Mouse (Mus musculus): ENCODE measurements around the gene Kcnj15.

Gene Kcnj15

DNA sequence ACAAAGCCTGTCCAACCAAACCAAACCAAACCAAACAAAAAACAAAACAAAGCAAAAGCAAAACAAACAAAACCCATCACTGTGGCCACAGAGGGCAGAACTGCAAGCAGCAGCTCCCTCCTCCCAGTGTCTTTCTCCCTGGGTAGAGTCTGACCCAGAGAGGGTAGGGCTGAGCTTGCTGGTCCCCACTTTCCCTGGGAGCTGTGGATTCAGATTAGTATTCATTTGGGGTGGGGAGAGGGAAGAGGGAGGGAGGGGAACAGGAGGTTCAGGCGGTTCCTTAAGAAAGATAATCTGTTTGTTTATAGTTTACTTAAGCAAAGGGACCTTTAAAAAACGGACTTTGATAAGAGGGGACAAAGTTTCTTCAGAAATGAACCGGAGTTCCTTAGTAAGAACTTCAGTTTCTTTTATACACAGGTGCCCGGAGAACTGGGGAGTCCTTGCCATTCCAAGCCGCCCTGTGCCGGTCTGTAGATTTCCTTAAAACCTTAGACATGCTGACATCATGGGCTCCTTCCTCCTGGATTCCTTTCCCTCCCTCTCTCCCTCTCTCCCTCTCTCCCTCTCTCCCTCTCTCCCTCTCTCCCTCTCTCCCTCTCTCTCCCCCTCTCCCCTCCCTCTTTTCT, at the start of gene Kcnj15:
TSS of gene Kcnj15 (plus strand) at position 293 of the 629 bp plus-strand sequence.
- DNase-seq (ENCODE audit: low spot score) = no peak

DNA sequence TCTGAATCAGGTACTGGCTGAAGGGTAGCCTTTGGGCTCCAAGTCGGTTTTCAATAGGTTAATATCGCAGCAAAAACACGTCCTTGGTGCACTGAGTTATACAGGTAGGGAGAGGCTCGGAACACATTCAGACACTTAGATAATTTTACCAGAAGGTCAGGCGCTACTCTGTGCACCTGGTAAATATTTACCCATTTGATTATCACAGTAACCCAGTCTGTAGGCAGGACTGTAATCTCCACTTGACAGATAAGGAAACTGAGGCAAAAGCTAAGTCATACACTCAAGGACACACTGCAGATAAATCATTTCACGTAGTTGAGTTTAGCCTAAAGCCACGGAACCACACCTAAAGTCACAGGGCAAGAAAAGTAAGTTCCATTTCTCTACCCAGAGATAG, 49.1 kb upstream of the Kcnj15 start:
- DNase-seq (ENCODE audit: low spot score) = no peak

DNA sequence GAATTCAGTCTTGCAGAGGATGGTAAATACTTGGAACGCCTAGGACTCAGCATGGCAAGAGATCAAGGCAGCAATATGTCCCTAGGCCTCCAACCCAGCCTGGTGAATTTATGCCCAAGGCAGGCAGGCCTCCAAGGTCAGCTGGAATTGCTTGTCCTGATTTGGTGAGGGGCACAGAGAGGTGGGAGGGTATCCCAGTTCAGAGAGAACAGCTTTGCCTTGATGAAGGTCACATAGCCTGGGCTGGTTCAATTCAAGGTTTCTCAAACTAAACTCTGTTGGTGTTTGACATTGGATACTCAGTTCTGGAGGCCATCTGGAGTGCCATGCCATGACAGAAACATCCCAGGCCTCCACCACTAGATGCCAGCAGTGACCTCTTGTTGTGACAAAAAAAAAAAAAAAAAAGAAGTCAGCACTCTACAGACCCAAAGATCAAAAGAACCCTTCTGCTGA, 48.3 kb upstream of the Kcnj15 start:
- DNase-seq (ENCODE audit: low spot score) = peak; percentile 54

DNA sequence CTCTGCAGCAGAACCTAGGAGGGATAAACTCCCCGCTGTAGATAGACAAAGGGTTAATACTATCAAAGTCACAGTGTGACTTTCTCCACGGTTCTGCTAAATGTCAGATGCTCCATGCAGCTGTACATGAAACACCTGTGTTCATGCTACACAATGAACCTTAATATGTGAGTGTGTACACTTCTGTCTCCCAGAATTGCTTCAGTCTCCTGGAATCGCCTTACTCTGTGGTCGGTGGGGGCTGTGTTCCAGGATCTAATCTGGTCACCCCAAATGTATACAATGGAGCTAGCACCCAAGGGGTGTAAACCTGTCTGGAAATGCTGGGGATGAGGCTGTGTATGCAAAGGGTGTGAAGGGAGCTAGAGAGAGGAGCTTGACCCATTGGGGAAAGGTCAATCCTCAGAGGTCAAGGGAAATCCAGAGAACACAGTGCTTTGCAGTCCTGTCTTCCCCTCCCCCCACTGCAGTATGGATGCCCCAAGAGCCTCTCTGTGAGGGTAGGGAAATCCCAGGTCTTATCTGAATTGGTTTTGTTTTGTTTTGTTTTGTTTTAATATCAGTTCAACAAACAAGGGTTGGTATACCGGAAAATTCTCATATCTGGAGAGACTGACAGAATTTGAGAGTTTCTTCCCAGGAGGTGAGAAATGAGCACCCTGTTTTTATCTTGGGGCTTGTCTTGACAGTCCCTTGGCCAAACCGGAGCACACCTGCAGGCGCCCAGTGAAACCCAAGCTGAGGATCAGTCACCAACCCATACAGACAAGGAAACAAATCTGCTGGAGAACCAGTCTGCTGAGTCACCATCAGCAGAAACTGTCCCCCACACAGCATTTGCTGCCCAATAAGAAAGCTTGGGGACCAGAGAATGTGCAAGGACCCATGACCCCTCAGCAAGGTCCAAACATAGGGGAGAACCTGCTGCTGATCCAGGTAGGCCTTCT, 42.8 kb upstream of the Kcnj15 start:
- DNase-seq (ENCODE audit: low spot score) = no peak

DNA sequence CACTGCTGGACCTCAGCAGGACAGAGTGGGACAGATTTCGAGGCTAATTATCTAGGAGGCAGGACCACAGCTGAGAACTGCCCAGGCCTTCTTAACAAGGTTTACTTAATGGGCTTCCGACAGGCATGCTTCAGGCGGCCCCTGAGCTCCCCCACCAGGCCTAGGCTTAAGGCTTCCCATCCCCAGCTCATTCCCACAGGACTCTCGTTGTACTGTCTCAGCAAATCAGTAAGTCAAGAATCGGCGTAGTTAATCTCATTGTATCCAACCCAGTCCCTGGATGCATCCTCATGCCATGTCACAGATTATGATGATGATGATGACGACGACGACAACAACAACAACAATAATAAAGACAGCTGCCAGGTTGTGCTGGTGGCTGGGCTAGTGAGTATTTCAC, 41.6 kb upstream of the Kcnj15 start:
- no peak for DNase-seq (ENCODE audit: low spot score)

DNA sequence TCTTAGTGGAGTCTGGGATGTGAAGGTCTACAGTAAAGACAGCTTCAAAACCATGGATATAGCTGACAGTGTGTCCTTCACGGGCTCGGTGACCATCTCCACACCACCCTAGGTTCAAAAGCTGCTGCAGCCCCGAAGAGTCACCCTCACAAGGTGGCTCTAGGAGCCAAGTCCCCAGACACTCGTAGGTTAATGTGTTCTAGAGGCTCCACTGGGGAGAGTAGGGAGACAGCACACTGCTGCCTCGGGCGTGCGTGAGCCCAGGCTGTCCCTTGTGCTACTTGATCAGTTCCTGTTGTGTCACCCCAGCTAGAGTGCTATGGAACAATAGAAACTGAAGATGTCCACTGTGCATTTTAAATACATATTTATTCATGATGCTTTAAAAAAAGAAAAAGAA, 41.0 kb upstream of the Kcnj15 start:
- no peak for DNase-seq (ENCODE audit: low spot score)

DNA sequence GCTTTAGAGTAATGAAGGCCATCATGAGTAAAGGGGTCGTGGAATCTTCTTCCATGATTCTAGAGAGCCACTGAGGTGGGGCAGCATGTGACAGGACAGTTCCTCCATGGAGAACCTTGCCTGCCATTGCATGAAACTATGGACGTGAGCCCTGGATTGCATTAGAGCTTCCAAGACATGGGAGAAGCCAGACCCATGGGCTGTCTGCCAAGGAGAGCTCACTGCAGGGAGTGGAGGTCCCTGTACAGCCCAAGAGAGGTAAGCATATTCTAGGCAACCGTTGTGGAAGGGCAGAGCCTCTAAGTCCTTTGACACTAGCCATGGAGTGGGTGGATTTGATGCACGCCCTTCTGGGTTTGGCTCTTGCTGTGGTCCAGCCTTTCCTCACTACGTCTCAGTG, 40.5 kb upstream of the Kcnj15 start:
- no peak for DNase-seq (ENCODE audit: low spot score)

DNA sequence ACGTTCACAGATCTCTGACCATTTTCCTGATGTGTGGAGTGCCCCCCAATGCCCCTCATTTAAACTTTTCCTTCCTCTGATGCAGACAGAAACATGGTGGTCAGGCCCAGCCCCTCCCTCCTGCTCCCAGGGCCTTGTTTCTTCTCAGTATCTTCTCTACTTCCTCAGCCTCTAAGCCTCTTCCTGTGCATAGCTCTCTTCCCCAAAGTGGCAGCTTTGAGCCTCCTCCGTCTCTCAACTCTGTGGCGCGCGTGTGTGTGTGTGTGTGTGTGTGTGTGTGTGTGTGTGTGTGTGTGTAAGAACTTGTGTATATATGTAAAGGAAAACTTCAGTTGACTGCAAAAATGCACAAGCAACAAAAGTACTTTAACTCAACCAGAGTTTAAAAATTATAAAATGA, 38.6 kb upstream of the Kcnj15 start:
- DNase-seq (ENCODE audit: low spot score) = no peak

DNA sequence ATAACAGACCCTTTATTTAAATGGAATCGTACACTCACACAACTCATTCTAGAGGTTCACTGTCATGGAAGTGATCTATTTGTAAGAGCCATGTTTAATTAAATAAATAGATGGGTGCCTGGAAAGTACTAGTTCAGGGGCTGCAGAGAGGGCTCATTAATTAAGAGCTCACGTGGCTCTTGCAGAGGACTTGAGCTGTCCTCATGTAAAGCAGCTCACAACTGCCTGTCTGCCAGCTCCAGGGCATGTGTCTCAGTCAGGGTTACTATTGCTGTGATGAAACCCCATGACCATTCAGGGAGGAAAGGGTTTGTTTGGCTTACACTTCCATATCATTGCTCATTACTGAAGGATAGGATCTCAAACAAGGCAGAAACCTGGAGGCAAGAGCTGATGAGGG, 37.9 kb upstream of the Kcnj15 start:
- no peak for DNase-seq (ENCODE audit: low spot score)

DNA sequence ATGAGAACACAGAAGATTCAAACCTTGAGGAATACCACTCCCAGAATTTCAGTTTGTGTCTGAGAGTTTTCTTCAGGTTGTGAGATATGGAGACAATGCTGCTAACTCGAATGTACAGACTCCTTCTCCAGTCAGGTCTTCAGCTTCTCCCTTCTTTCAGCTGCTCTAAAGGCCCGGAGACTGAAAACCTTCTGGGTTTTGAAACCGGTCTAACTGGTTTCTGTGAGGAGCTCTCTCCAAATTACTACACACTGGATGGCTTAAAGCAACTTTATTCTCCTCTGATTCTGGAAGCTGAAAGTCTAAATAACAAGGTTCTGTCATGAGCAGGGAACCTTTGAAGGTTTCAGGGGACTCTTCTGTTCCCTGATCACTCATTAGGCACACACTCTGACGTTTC, 36.3 kb upstream of the Kcnj15 start:
- peak; percentile 72 for DNase-seq (ENCODE audit: low spot score)

DNA sequence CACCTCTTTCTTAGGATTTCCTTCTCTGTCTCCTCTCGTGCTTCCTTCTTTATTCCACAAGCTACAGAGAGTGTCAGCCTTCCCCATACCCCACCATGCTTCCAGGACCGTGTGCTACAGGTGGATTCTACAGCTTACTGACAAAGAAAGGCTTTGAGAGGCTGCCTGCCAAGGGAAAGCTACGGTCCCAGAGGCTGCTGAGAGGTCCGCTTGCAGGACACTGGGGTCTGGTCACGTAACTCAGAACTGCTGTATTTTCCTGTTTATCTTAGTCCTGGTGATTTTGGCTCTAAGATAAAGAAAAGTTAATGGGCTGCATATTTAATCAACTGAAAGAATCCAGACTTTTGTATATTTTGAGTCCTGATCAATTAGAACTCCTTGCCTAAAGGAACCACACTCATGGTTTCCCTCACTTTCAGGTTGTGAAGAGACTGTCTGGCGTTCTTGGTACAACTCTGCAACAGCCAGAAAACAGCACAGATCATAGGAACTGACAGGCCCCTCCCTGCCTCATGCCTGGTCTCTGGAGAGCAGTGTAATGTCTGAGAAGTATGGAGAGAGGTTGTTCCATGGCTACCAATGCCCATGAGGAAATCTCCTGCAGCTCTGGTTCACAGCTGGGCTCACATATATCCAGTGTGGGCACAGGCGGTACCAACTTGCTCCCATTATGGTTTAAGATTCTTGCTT, 35.2 kb upstream of the Kcnj15 start:
- no peak for DNase-seq (ENCODE audit: low spot score)

DNA sequence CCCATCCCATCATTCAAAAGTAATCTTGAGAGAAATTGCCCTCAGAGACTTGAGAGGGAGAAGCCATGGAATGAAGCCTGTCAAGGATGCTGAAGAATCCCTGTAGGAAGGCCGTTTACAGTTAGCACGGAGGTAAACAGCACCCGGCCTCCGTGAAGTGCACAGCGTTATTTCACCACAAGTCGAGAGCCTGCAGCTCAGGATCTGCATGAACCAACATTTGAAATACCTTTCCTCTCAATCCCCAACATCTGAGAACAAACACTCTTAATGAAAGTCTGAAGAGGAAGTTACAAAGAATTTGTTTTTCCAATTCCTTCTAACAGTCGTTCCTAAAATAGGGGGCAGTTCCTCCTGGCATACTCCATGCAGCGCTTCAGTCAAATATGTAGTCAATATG, 33.9 kb upstream of the Kcnj15 start:
- peak; percentile 67 for DNase-seq (ENCODE audit: low spot score)

DNA sequence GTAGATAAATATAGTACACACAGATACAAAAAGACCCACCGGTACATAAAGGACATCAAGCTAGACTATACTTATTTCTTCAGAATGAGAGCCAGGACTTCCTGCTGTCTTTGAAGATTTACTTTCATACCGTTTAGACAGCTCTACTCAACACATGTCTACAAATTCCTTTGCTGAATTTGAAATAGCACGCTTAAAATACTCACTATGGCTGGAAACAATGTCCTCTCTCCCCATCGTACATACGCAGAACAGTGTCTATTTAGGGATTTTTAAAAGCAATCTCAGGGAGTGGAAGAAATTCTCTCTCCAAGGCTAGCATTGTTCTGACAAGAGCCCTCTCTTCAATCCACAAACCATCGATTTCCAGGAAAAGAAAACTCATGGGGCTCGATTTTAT, 32.1 kb upstream of the Kcnj15 start:
- no peak for DNase-seq (ENCODE audit: low spot score)

DNA sequence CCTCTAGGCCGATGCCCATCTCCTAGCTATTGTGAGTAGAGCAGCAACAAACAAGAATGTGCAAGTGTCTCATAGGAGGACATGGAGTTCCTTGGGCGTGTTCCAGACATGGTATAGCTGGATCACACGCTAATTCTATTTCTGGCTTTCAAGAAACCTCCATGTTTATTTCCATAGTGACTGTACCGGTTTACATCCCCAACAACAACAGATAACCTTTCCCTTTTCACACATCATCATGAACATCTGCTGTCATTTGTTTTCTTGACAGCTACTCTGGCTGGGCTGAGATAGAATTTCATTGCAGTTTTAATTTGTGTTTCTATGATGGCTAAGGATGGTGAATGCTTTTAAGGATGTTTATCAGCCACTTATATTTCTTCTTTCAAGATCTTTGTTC, 25.6 kb upstream of the Kcnj15 start:
- DNase-seq (ENCODE audit: low spot score) = no peak

DNA sequence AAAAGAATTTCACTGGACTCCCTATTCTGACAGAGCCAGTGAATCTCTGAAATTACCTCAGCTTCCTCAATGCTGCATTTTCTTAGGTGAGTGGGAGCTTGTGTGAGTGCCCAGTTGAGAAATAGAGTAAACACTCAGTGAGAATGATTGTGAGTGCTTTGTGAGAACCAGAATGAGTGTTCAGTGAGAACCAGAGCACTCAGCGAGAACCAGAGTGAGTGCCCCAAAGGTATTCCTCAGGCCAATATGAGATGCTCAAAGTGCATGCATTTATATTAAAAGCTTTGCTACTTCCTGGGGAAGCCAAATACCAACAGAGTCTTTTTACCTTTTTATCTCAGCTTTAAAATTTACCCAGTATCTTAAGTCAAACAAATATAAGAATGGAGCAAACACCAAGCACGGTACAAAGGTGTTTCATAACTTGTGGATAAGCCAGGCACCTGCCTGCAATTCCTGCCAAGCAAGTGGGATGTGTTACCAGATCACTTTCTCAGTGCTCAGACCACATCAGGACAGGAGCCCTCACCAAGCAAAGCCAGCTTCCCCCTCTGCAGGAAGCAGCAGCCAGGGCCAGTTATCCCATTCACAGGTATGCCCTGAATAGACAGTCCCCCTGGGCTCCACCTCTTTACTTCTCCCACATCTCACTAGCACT, 22.3 kb upstream of the Kcnj15 start:
- peak; percentile 74 for DNase-seq (ENCODE audit: low spot score)

DNA sequence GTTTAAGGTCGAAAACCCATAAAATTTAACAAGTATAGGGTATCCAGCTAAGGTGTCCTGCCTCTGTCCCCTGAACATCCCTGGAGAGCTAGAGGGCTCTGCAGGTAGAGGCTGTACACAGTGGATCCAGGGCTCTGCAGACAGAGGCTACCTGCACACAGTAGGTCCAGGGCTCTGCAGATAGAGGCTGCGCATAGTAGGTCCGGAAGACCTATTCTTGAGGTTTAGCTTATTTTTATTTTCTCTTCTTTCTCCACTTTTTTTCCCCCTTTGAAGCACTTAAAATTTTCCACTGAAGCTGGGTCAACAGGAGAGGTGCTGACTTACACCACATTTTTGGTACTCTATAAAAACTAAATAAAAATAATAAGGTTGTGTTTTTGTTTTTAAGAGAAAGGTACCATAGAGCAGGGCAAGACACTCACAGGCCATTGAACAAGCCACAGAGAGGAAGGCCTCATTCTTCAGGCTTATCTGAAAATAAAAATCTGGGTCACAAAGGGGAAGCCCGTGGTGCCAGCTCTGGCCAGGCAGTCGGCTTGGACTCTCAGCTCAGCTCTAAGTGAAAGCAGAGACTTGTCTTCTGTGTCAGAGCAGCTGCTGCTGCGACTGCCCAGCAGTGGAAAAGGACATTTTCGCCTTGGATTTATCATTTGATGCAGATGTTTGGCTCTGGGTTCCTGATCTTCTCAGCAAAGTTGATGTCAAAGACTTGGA, 18.0 kb upstream of the Kcnj15 start:
- DNase-seq (ENCODE audit: low spot score) = no peak

DNA sequence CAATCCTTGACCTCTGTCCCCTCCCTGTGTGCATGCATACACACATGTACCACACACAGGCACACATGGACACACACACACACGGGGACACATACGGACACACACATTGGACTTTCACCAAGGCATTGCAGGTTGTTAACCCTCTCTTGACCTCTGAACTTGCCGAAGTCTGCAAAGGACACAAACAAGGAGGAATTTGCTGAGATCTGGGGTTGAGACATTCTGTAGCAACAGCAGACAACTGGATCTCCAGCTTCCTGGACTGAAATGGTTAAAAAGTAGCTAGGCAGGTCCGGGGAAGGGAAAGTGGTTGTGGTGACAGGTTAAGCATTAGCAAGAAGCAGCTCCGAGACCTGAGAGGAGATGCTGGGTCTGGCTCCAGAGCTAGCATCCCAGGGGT, 16.7 kb upstream of the Kcnj15 start:
- DNase-seq (ENCODE audit: low spot score) = no peak

DNA sequence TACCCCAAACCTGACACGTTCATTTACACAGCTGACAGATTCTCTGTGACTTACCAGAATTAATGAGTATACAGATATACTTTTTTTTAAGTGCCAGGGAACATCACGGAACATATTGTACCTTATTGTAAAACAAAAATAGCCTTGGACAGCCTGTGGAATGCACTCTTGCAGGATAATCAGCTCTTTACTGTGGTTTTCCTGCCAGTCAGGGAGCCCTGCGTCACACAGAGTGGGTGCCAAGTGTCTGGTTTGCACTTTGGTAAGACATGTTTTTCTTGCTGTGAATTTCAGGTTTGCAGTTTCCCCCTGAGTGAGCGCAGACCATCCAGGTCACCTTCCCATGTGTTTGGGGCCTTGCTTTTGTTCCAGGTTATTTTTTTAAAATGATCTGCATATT, 15.8 kb upstream of the Kcnj15 start:
- DNase-seq (ENCODE audit: low spot score) = peak; percentile 87

DNA sequence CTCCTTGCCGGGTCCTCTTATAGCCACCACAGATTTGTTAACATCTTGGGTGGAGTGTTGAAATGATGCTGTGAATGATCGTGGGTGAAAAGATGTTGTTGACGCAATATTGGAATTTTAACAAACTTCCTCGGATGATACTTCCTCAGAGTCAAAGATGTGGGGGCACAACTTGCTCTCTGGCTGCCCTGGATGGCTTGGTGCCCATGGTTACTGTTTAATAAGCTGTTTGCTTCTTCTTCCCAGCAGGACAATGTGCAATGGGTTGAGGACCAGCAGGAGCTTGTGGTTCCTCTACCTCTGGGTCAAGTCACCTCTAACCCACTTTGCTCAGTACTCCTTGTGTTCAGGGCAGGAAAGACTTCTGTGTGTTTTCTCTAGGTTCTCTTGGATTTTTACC, 15.2 kb upstream of the Kcnj15 start:
- DNase-seq (ENCODE audit: low spot score) = no peak

DNA sequence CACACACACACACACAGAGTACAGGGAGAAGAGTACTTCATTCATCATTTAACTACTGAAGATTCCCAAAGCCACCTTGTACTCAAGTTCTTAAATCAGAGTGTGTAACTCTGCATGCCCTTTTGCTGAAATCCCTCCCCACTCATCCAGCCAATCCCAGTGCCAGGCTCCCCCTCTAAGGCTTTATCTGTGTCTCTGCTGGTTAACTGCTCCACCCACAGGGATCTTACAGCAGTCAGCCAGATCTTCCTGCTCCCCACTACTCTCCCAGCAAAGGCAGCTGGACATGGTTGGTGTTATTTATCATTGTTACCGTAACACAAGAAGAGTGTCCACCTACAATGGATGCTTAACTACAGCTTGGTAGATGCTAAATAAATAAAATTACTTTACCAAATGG, 14.0 kb upstream of the Kcnj15 start:
- DNase-seq (ENCODE audit: low spot score) = no peak

DNA sequence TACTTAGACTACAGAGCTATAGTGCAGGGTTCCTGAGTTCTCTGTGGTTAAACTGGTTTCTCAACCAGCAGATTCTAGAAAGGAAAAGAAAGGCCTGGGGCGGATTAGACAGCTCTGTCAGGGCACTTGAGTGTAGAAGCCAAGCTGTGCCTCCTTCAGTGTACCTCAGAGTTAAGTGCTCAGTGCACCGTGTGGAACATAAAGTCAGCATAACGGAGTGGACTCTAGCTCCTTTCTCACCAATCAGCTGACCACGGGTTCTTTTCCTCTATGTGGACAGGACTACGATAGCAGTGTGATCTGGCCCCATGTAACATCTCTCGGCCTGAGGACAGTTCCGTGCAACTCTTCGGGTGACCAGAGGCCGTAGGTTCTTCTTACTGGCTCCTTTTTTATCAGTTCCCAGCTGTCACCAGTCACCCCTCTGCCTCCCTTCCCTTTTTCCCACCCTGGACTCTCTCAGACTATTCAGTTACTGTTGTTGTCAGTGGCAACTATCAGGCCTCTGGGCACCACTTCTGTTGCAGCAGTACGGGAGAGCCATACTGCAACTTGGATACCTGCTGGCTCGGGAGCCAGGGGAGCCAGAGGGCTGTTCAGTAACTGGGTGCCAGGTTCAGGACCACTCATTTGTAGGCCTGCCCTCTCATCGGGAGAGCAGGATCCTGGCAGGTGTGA, 12.6 kb upstream of the Kcnj15 start:
- peak; percentile 65 for DNase-seq (ENCODE audit: low spot score)
